10 mouse cellular contexts compared by ENCODE assay signal in genomic region chr11:69321580-69321979, GRCm38 (mm10). TPM values are rescaled to one million over a fixed set of nuclear protein-coding genes. Genes with fewer than 3 reads are reported as not detected.
A peak's percentile ranks its signal among the peaks of the same experiment; 100 is the strongest.
DNase-seq lines count a peak whose midpoint lies in the region; ATAC-seq lines count a peak whose summit lies in the region.
"Had no signal": no experiment of that assay in that cellular context is flagged by ENCODE, and none has a peak within 500 bp of the region (broad histone marks: within the 10 kb centered on the region; RNA-seq: fewer than 3 reads in every experiment).

No protein-coding gene starts in this region.

- H3K9ac ChIP-seq in kidney, embryonic 14.5 days (ENCODE audit: low read depth, low read length), result no peak overlapping the region
- peak overlapping the region; percentile 85; the same call in 1 of the 2 replicates for H3K9ac ChIP-seq in forebrain, embryonic 12.5 days
- H3K9ac ChIP-seq in hindbrain, embryonic 15.5 days, result peak overlapping the region; percentile 78; the same call in 1 of the 2 replicates
- H3K9ac ChIP-seq in midbrain, embryonic 14.5 days (replicated peaks; ENCODE audit: low read length), result peak overlapping the region; percentile 55; the same call in 1 of the 2 replicates

- peaks cover 2% of the 10 kb centered on the region; the same call in 1 of the 2 replicates for H3K27me3 ChIP-seq in kidney, embryonic 14.5 days (ENCODE audit: control insufficient read depth, insufficient read depth, low read length)
- H3K27me3 ChIP-seq in forebrain, embryonic 12.5 days, result peaks cover 3% of the 10 kb centered on the region
- no peaks in the 10 kb centered on the region for H3K27me3 ChIP-seq in hindbrain, embryonic 15.5 days
- no peaks in the 10 kb centered on the region for H3K27me3 ChIP-seq in midbrain, embryonic 14.5 days (ENCODE audit: control insufficient read depth, insufficient read depth, low read length)

- 92% methylated on average over 6 of the region's 6 CpGs for WGBS in kidney, embryonic 14.5 days
- WGBS in forebrain, embryonic 12.5 days, result 96% methylated on average over 6 of the region's 6 CpGs
- WGBS in hindbrain, embryonic 15.5 days, result 83% methylated on average over 6 of the region's 6 CpGs
- WGBS in midbrain, embryonic 14.5 days, result 90% methylated on average over 6 of the region's 6 CpGs

- no peaks in the 10 kb centered on the region for H3K9me3 ChIP-seq in kidney, embryonic 14.5 days (ENCODE audit: control insufficient read depth, low read length)
- no peaks in the 10 kb centered on the region for H3K9me3 ChIP-seq in forebrain, embryonic 12.5 days
- no peaks in the 10 kb centered on the region for H3K9me3 ChIP-seq in hindbrain, embryonic 15.5 days
- no peaks in the 10 kb centered on the region for H3K9me3 ChIP-seq in midbrain, embryonic 14.5 days (ENCODE audit: control insufficient read depth, low read length)

- DNase-seq in kidney, postnatal 4 days, result no peak
- DNase-seq in midbrain, embryonic 14.5 days, result no peak
- no peak for DNase-seq in urinary bladder, postnatal 14 days (ENCODE audit: low spot score)
- no peak for DNase-seq in spleen, postnatal 4 days (ENCODE audit: low spot score in 2 of 2)
- no peak for DNase-seq in layer of hippocampus, postnatal 14 days (ENCODE audit: low spot score in 2 of 2)
- DNase-seq: gastrocnemius, postnatal 14 days; kidney, adult 2 months had no signal

- peaks cover 37% of the 10 kb centered on the region for H3K36me3 ChIP-seq in kidney, embryonic 14.5 days (ENCODE audit: control insufficient read depth, insufficient read depth, low read length)
- H3K36me3 ChIP-seq in forebrain, embryonic 12.5 days (replicated peaks), result peaks cover 36% of the 10 kb centered on the region
- H3K36me3 ChIP-seq in hindbrain, embryonic 15.5 days, result peaks cover 16% of the 10 kb centered on the region
- peaks cover 35% of the 10 kb centered on the region for H3K36me3 ChIP-seq in midbrain, embryonic 14.5 days (ENCODE audit: control insufficient read depth, insufficient read depth, low read length)

- H3K4me3 ChIP-seq in kidney, embryonic 14.5 days (ENCODE audit: low read length), result no peak overlapping the region; the same call in 1 of the 2 replicates
- no peak overlapping the region for H3K4me3 ChIP-seq in forebrain, embryonic 12.5 days (replicated peaks)
- peak overlapping the region; percentile 56; the same call in 1 of the 2 replicates for H3K4me3 ChIP-seq in hindbrain, embryonic 15.5 days
- H3K4me3 ChIP-seq in midbrain, embryonic 14.5 days (replicated peaks; ENCODE audit: low read depth, low read length), result no peak overlapping the region

- ATAC-seq in kidney, embryonic 14.5 days (ENCODE audit: low FRiP score, low TSS enrichment), result no peak
- no peak for ATAC-seq in forebrain, embryonic 12.5 days (ENCODE audit: low FRiP score)
- ATAC-seq in hindbrain, embryonic 15.5 days (ENCODE audit: low FRiP score, low read depth), result no peak
- ATAC-seq in midbrain, embryonic 14.5 days (ENCODE audit: low FRiP score, low TSS enrichment), result no peak

- no peak overlapping the region for H3K27ac ChIP-seq in kidney, embryonic 14.5 days (ENCODE audit: low read depth, low read length)
- 0 out of 2 replicates have a peak overlapping the region, but pooled peaks have one; percentile 1 for H3K27ac ChIP-seq in forebrain, embryonic 12.5 days
- H3K27ac ChIP-seq in hindbrain, embryonic 15.5 days (replicated peaks), result 0 out of 2 replicates have a peak overlapping the region, but pooled peaks have one; percentile 10
- no peak overlapping the region for H3K27ac ChIP-seq in midbrain, embryonic 14.5 days (replicated peaks; ENCODE audit: low read depth, low read length)

- peak overlapping the region; percentile 71; the same call in 1 of the 2 replicates for H3K4me2 ChIP-seq in kidney, embryonic 14.5 days (replicated peaks; ENCODE audit: low read depth, low read length)
- peak overlapping the region; percentile 79 for H3K4me2 ChIP-seq in forebrain, embryonic 12.5 days
- peak overlapping the region; percentile 84 for H3K4me2 ChIP-seq in hindbrain, embryonic 15.5 days
- peak overlapping the region; percentile 77 for H3K4me2 ChIP-seq in midbrain, embryonic 14.5 days (ENCODE audit: low read length)

- peaks cover 19% of the 10 kb centered on the region for H3K4me1 ChIP-seq in kidney, embryonic 14.5 days (ENCODE audit: control insufficient read depth, insufficient read depth, low read length)
- H3K4me1 ChIP-seq in forebrain, embryonic 12.5 days, result peaks cover 43% of the 10 kb centered on the region
- H3K4me1 ChIP-seq in hindbrain, embryonic 15.5 days (replicated peaks), result peaks cover 42% of the 10 kb centered on the region
- peaks cover 21% of the 10 kb centered on the region for H3K4me1 ChIP-seq in midbrain, embryonic 14.5 days (ENCODE audit: control insufficient read depth, insufficient read depth, low read length)

RNA-seq across cellular contexts. Expression of gene Cntrob, which starts 2.0 kb away (rescaled TPM):
- polyA plus RNA-seq in kidney, embryonic 14.5 days (2014; fragmentation: Nextera tagmentation; extraction: Ambion mirVana), result 18.4 and 20.1 TPM in 2 replicates
- 49.0 and 52.6 TPM in 2 replicates for polyA plus RNA-seq in forebrain, embryonic 12.5 days (2016; fragmentation: Nextera tagmentation; extraction: Ambion mirVana)
- 16.2 and 17.3 TPM in 2 replicates for polyA plus RNA-seq in hindbrain, embryonic 15.5 days (2015; fragmentation: Nextera tagmentation; extraction: Ambion mirVana)
- polyA plus RNA-seq in midbrain, embryonic 14.5 days (2014; fragmentation: Nextera tagmentation; extraction: Ambion mirVana), result 14.9 and 18.6 TPM in 2 replicates
- 10 to 100 TPM; 15.3 to 16.9 TPM for total RNA-seq in layer of hippocampus, postnatal 14 days (2021)

RNA-seq across cellular contexts. Expression of gene Trappc1, which starts 2.2 kb away (rescaled TPM):
- 175 and 217 TPM in 2 replicates for polyA plus RNA-seq in kidney, embryonic 14.5 days (2014; fragmentation: Nextera tagmentation; extraction: Ambion mirVana)
- polyA plus RNA-seq in forebrain, embryonic 12.5 days (2016; fragmentation: Nextera tagmentation; extraction: Ambion mirVana), result 185 and 192 TPM in 2 replicates
- 183 and 187 TPM in 2 replicates for polyA plus RNA-seq in hindbrain, embryonic 15.5 days (2015; fragmentation: Nextera tagmentation; extraction: Ambion mirVana)
- polyA plus RNA-seq in midbrain, embryonic 14.5 days (2014; fragmentation: Nextera tagmentation; extraction: Ambion mirVana), result 189 and 220 TPM in 2 replicates
- total RNA-seq in layer of hippocampus, postnatal 14 days (2021), result 10 to 100 TPM; 65.5 to 79.1 TPM

RNA-seq across cellular contexts. Expression of gene Kcnab3, which starts 4.5 kb away (rescaled TPM):
- polyA plus RNA-seq in kidney, embryonic 14.5 days (2014; fragmentation: Nextera tagmentation; extraction: Ambion mirVana), result 1.4 and 3.2 TPM in 2 replicates
- 5.1 and 5.5 TPM in 2 replicates for polyA plus RNA-seq in forebrain, embryonic 12.5 days (2016; fragmentation: Nextera tagmentation; extraction: Ambion mirVana)
- polyA plus RNA-seq in hindbrain, embryonic 15.5 days (2015; fragmentation: Nextera tagmentation; extraction: Ambion mirVana), result 4.7 and 5.9 TPM in 2 replicates
- 4.1 and 4.3 TPM in 2 replicates for polyA plus RNA-seq in midbrain, embryonic 14.5 days (2014; fragmentation: Nextera tagmentation; extraction: Ambion mirVana)
- total RNA-seq in layer of hippocampus, postnatal 14 days (2021), result 10 to 100 TPM; 15.2 to 18.6 TPM

RNA-seq across cellular contexts. Expression of gene Rnf227, which starts 18.7 kb away (rescaled TPM):
- 16.4 and 17.6 TPM in 2 replicates for polyA plus RNA-seq in kidney, embryonic 14.5 days (2014; fragmentation: Nextera tagmentation; extraction: Ambion mirVana)
- polyA plus RNA-seq in forebrain, embryonic 12.5 days (2016; fragmentation: Nextera tagmentation; extraction: Ambion mirVana), result 44.8 and 46.3 TPM in 2 replicates
- polyA plus RNA-seq in hindbrain, embryonic 15.5 days (2015; fragmentation: Nextera tagmentation; extraction: Ambion mirVana), result 221 and 228 TPM in 2 replicates
- polyA plus RNA-seq in midbrain, embryonic 14.5 days (2014; fragmentation: Nextera tagmentation; extraction: Ambion mirVana), result 222 and 270 TPM in 2 replicates
- total RNA-seq in layer of hippocampus, postnatal 14 days (2021), result 10 to 100 TPM; 71.7 to 76.9 TPM

RNA-seq across cellular contexts. Expression of gene Chd3, which starts 47.6 kb away (rescaled TPM):
- polyA plus RNA-seq in kidney, embryonic 14.5 days (2014; fragmentation: Nextera tagmentation; extraction: Ambion mirVana), result 56.7 and 59.7 TPM in 2 replicates
- 94.3 and 98.3 TPM in 2 replicates for polyA plus RNA-seq in forebrain, embryonic 12.5 days (2016; fragmentation: Nextera tagmentation; extraction: Ambion mirVana)
- 83.5 and 83.7 TPM in 2 replicates for polyA plus RNA-seq in hindbrain, embryonic 15.5 days (2015; fragmentation: Nextera tagmentation; extraction: Ambion mirVana)
- 77.5 and 80.8 TPM in 2 replicates for polyA plus RNA-seq in midbrain, embryonic 14.5 days (2014; fragmentation: Nextera tagmentation; extraction: Ambion mirVana)
- 100 to 1,000 TPM; 519 to 534 TPM for total RNA-seq in layer of hippocampus, postnatal 14 days (2021)

Comparison
In these comparisons a context has a peak if more than half of its experiments do, and no peak if none do; other contexts are left out.
1. H3K27ac ChIP-seq: peak in forebrain, embryonic 12.5 days (single experiment) and hindbrain, embryonic 15.5 days (single experiment); none in kidney, embryonic 14.5 days (single experiment) and midbrain, embryonic 14.5 days (single experiment).
2. Peak in every context shown above with its lines, with median percentiles within 50 percentile points of each other: H3K4me2 ChIP-seq.